Mouse (Mus musculus) heart, embryonic 12.5 days (tissue): ENCODE measurements around the gene Rap1gds1. TPM values are rescaled to one million over a fixed set of nuclear protein-coding genes. Genes with fewer than 3 reads are reported as not detected.

Source experiments
- ATAC-seq: fragments of 200-750 bp; cut with Nextera tagmentation; 2 replicates; pipeline ENCODE4 v1.8.0; 2017; ENCODE audit warnings: moderate TSS enrichment, moderate library complexity; ENCODE audit not compliant: insufficient number of reproducible peaks, low FRiP score
- H3K27ac ChIP-seq: fragments of 300-500 bp; sonication (generic); 2 replicates; pipeline ENCODE4 v1.5.1; 2016; ENCODE audit warnings: mild to moderate bottlenecking, moderate library complexity; ENCODE audit not compliant: poor library complexity, severe bottlenecking
- H3K27me3 ChIP-seq: fragments of 300-500 bp; sonication (generic); replicated peaks from 2 replicates; pipeline ENCODE4 v1.6.1; 2016; ENCODE audit warnings: mild to moderate bottlenecking, moderate library complexity
- H3K36me3 ChIP-seq: fragments of 300-500 bp; sonication (generic); 2 replicates; pipeline ENCODE4 v1.6.1; 2016; ENCODE audit warnings: mild to moderate bottlenecking, moderate library complexity
- H3K4me1 ChIP-seq: fragments of 300-500 bp; sonication (generic); replicated peaks from 2 replicates; pipeline ENCODE4 v1.6.1; 2016; ENCODE audit warnings: mild to moderate bottlenecking
- H3K4me2 ChIP-seq: fragments of 300-500 bp; sonication (generic); 2 replicates; pipeline ENCODE4 v1.6.1; 2016; ENCODE audit warnings: mild to moderate bottlenecking, moderate library complexity
- H3K4me3 ChIP-seq: fragments of 300-500 bp; sonication (generic); 2 replicates; pipeline ENCODE4 v1.5.1; 2016; ENCODE audit warnings: mild to moderate bottlenecking
- H3K9ac ChIP-seq: fragments of 300-500 bp; sonication (generic); 2 replicates; pipeline ENCODE4 v1.6.1; 2016; ENCODE audit warnings: mild to moderate bottlenecking, moderate library complexity
- H3K9me3 ChIP-seq: fragments of 300-500 bp; sonication (generic); replicated peaks from 2 replicates; pipeline ENCODE4 v1.6.1; 2016; ENCODE audit warnings: mild to moderate bottlenecking, moderate library complexity
- WGBS: fragments of 180-500 bp; shearing (Covaris S2); methylation state at CpG from one replicate; pipeline ENCODE4 v1.1.7; 2016; 5-methylcytosine and 5-hydroxymethylcytosine counted together
- polyA plus RNA-seq: library from polyadenylated mRNA; unstranded; fragments of >200 nt; fragmentation: Nextera tagmentation; extraction: Ambion mirVana; gene quantifications from 2 replicates; pipeline ENCODE4 v1.2.1, GENCODE M21; 2016

Gene Rap1gds1
- polyA plus RNA-seq, 1 experiment from 2014 or later, result 58.8 TPM

DNA sequence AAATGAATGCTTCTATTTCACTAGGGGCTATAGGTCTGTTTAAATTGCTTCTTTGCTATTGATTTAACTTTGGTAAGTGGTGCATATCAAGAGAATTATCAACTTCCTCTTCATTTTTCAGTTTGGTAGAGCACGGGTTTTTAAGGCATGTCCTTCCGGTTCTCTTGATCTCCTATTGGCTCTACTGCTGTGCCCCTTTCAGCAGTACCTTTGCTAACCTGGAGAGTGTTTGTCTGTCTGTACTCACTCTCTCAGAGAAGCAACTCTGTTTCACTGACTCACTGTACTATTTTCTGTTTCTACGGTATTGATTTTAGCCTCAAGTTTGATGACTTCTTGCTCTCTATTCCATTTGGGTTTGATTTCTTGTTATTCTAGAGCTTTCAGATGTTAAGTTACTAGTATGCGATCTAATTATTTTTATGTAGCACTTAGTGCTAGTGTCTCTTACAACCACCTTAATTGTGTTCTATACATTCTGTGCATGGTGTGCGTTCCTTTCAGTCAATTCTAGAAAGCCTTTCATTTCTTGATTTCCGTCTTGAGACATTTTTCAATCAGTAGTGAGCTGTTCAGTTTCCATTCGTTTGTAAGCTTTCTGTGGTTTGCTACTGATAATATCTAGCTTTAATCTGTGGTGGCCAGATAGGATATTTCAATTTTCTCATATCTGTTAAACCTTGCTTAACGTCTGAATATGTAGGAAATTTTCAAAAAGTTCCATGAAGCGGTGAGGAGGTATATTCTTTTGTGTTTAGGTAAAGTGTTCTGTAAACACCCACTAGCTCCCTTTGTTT, 74.7 kb downstream of the Rap1gds1 start:
- H3K4me3 ChIP-seq, result no peak overlapping the region
- no peak overlapping the region for H3K9ac ChIP-seq
- no peak for ATAC-seq
- H3K36me3 ChIP-seq, result peaks cover 26% of the 10 kb centered on the region
- H3K4me2 ChIP-seq, result no peak overlapping the region
- WGBS, result 87% methylated on average over 9 of the region's 9 CpGs
- 0 out of 2 replicates have a peak, but pooled peaks cover 3% of the 10 kb centered on the region for H3K9me3 ChIP-seq
- no peak overlapping the region for H3K27ac ChIP-seq
- H3K27me3 ChIP-seq, result no peaks in the 10 kb centered on the region
- peaks cover 3% of the 10 kb centered on the region; the same call in 1 of the 2 replicates for H3K4me1 ChIP-seq

DNA sequence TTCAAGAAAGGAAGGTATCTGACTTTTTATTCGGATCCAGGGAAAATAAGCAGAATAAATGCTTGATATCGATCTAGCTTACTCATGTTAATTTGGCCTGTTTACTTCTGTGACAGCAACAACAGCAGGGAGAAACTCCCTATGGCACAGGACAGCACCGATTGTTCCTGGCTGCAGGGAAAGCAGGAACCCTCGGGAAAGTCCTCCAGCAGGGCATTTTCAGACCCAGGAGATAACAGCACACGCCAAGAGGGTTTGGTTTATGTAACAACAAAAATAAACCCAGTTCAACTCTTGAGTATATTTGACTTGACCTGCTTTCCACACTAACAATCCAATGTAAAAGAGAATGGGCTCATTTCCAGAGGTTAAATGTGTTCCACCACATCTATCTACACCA, 81.5 kb downstream of the Rap1gds1 start:
- H3K4me2 ChIP-seq, result no peak overlapping the region
- H3K4me1 ChIP-seq, result peaks cover 10% of the 10 kb centered on the region
- H3K36me3 ChIP-seq, result peaks cover 18% of the 10 kb centered on the region
- H3K27ac ChIP-seq, result no peak overlapping the region
- H3K4me3 ChIP-seq, result no peak overlapping the region
- 0 out of 2 replicates have a peak, but pooled peaks cover 3% of the 10 kb centered on the region for H3K9me3 ChIP-seq
- H3K9ac ChIP-seq, result no peak overlapping the region
- no peak for ATAC-seq
- 52% methylated on average over 5 of the region's 5 CpGs for WGBS
- no peaks in the 10 kb centered on the region for H3K27me3 ChIP-seq

DNA sequence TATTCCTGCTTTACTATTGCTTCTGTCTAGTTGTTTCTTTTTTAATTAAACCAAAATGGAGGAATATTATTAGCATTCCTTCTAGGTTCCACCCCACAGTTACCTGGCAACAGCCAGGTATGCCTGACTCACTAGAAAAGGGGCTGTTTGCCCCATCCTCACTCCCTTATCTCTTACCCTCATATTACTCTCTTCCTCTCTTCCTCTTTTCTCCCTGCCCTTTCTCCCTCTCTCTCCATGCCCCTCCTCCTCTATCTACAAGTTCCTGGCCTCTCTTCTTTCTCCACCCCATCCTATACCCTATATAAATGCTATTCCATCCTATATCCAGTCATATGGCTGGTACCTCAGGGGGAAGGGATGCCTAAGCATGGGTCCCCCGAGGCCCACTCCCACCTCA, 83.6 kb downstream of the Rap1gds1 start:
- H3K4me2 ChIP-seq, result no peak overlapping the region
- H3K4me1 ChIP-seq, result peaks cover 10% of the 10 kb centered on the region
- WGBS, result 85% methylated on average over 1 of the region's 1 CpGs
- no peak overlapping the region for H3K9ac ChIP-seq
- no peaks in the 10 kb centered on the region for H3K27me3 ChIP-seq
- peaks cover 11% of the 10 kb centered on the region for H3K36me3 ChIP-seq
- ATAC-seq, result no peak
- H3K27ac ChIP-seq, result no peak overlapping the region
- H3K9me3 ChIP-seq, result peaks cover 4% of the 10 kb centered on the region
- no peak overlapping the region for H3K4me3 ChIP-seq

DNA sequence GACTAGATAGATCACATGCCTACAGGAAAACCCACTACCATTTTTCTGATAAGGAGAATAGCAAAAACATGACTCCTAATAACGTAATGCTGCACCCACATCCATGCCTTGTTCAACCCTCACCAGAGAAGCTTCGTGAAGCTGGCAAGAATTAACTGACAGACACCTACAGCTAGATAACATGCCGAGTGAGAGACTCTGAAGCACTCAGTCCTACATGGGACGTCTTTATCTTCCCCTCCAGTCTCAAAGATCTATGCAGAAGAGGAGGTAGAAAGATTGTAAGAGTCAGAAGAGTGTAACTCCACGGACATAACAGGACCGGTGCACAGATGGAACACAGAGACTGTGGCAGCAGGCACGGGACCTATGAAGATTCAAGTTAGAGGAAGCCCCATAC, 85.9 kb downstream of the Rap1gds1 start:
- Histone ChIP-seq H3K36me3 (peaks cover 5% of the 10 kb centered on the region), H3K4me2 (no peak overlapping the region), H3K27me3 (no peaks in the 10 kb centered on the region), H3K9ac (no peak overlapping the region), H3K4me3 (no peak overlapping the region), H3K9me3 (peaks cover 4% of the 10 kb centered on the region), H3K4me1 (peaks cover 10% of the 10 kb centered on the region), H3K27ac (no peak overlapping the region)
- WGBS, result 74% methylated on average over 7 of the region's 7 CpGs
- ATAC-seq, result no peak

DNA sequence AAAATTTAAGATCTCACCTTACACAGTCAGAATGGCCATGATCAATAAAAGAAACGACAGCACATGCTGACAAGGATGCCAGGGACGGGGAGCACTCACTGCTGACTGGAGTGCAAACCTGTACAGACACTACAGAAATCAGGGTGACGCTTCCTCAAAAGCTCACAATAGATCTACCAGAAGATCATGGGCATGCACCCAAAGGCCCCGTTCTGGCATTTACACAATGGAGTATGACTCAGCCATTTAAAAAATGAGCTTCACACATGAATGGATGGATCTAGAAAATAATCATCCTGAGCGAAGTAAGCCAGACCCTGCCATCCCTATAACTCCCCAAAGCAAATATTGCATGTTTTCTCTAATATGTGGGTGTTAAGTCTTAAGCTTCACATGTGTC, 87.0 kb downstream of the Rap1gds1 start:
- Histone ChIP-seq H3K36me3 (peaks cover 5% of the 10 kb centered on the region), H3K27me3 (no peaks in the 10 kb centered on the region), H3K4me1 (peaks cover 5% of the 10 kb centered on the region), H3K9me3 (peaks cover 4% of the 10 kb centered on the region), H3K9ac (no peak overlapping the region), H3K27ac (no peak overlapping the region), H3K4me2 (no peak overlapping the region), H3K4me3 (no peak overlapping the region)
- no peak for ATAC-seq
- WGBS, result 89% methylated on average over 5 of the region's 5 CpGs

DNA sequence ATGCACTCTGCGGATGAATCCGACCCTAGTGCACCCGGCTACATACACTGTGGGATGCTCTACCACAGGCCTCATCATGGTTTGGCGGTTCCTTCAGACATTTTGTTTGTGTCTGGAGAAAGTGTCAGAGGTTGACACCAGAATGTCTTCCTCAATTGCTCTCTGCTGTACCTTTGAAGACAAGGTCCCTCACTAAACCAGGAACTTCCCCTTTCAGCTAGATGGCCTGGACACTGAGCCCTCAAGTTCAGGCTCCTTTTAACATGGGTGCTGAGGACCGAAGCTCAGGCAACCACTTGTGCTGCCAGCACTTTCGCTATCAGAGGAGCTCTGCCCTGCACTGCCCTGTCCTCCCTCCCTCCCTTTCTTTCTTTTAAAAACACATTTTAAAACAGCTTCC, 92.8 kb downstream of the Rap1gds1 start:
- no peak overlapping the region for H3K4me2 ChIP-seq
- H3K9me3 ChIP-seq, result peaks cover 1% of the 10 kb centered on the region
- H3K27me3 ChIP-seq, result no peaks in the 10 kb centered on the region
- H3K9ac ChIP-seq, result no peak overlapping the region
- 76% methylated on average over 6 of the region's 6 CpGs for WGBS
- peaks cover 1% of the 10 kb centered on the region; the same call in 1 of the 2 replicates for H3K36me3 ChIP-seq
- H3K4me3 ChIP-seq, result no peak overlapping the region
- no peak overlapping the region for H3K27ac ChIP-seq
- ATAC-seq, result no peak
- H3K4me1 ChIP-seq, result peaks cover 2% of the 10 kb centered on the region; the same call in 1 of the 2 replicates

DNA sequence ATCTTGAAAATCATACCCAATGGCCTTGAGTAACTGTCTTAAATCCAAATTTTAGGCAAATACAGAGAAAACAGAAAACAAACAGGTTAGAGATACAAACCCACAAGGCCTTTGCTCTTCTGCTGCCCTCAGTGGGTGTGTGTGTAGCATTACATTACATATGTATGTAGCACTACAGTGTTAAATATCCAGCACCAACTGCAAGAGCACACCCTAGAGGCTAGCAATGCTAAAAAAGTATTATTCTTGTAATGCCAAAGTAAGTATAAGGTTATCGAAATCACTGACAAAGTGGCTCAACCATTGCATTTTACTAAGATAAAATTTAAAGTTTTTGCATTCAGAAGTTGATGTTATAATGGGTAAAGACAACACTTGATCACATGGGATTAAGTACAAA, 97.6 kb downstream of the Rap1gds1 start:
- H3K36me3 ChIP-seq, result peaks cover 18% of the 10 kb centered on the region
- no peak overlapping the region for H3K4me2 ChIP-seq
- 0 out of 2 replicates have a peak, but pooled peaks cover 2% of the 10 kb centered on the region for H3K4me1 ChIP-seq
- H3K4me3 ChIP-seq, result no peak overlapping the region
- no peaks in the 10 kb centered on the region for H3K9me3 ChIP-seq
- no peak for ATAC-seq
- H3K27me3 ChIP-seq, result no peaks in the 10 kb centered on the region
- no peak overlapping the region for H3K9ac ChIP-seq
- H3K27ac ChIP-seq, result no peak overlapping the region
- WGBS, result 95% methylated on average over 1 of the region's 1 CpGs

DNA sequence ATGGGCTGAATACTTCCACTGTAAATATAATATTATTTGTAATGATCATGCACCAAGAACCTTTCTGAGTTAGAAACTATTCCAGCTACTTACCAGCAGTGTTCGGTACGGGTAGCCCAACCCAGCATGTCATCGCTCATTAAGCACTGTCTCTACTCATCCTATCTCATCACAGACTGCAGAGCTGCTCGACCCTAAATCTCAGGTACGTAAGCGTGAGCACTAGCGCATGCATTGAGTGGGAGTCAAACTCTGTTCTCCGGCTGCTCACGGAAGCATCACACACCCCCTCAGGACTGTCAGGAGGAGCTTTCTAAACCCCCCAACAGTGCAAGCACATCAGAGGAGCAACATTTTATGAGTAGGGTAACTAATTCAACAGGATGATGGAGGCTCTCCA, 107.4 kb downstream of the Rap1gds1 start:
- Histone ChIP-seq H3K4me1 (no peaks in the 10 kb centered on the region), H3K4me3 (no peak overlapping the region), H3K27ac (no peak overlapping the region), H3K36me3 (peaks cover 7% of the 10 kb centered on the region), H3K9me3 (no peaks in the 10 kb centered on the region), H3K4me2 (no peak overlapping the region), H3K9ac (no peak overlapping the region), H3K27me3 (no peaks in the 10 kb centered on the region)
- no peak for ATAC-seq
- WGBS, result 79% methylated on average over 9 of the region's 9 CpGs

DNA sequence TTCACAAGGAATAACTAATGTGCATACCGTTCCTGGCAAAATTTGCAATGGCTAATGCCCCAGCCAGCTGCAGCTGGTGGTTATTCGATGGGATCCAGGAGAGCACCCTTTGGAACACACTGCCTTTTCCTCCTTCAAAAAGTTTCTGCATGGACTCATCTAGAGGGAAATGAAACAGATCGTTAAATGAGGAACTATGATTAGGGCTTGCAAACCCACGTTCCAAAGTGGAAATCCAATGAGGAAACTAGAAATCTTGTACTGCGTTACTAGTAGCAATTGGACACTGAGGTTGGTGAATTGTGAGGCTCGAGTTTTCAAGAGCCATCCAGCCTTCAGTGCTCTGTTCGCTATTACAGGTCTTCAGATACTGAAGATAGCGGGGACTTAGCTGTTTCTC, 116.5 kb downstream of the Rap1gds1 start:
- H3K4me3 ChIP-seq, result no peak overlapping the region
- peaks cover 55% of the 10 kb centered on the region for H3K36me3 ChIP-seq
- H3K4me1 ChIP-seq, result no peaks in the 10 kb centered on the region
- H3K27me3 ChIP-seq, result no peaks in the 10 kb centered on the region
- 93% methylated on average over 8 of the region's 8 CpGs for WGBS
- H3K27ac ChIP-seq, result no peak overlapping the region
- no peaks in the 10 kb centered on the region for H3K9me3 ChIP-seq
- no peak for ATAC-seq
- H3K4me2 ChIP-seq, result no peak overlapping the region
- H3K9ac ChIP-seq, result no peak overlapping the region

DNA sequence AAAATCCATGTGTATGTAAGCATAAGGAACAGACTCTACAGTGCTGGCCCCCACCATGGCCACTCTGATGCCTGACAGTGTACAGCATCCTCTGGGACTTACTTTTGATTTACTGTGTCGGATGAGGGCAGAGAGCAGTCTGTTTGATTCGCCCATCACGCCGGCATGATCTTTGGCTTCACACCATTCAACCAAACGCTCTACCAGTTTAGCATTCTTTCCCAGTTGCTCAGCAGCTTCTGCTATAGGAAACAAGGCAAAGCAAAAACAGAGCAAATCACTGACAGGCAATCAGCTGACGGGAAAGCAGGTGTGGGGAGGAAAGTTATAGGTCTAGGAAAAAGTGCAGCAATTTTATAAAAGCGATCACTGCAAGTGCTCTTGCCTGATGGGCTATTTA, 119.8 kb downstream of the Rap1gds1 start:
- Histone ChIP-seq H3K4me3 (no peak overlapping the region), H3K36me3 (peaks cover 57% of the 10 kb centered on the region), H3K4me2 (no peak overlapping the region), H3K9ac (no peak overlapping the region), H3K27ac (no peak overlapping the region), H3K27me3 (no peaks in the 10 kb centered on the region), H3K4me1 (peaks cover 3% of the 10 kb centered on the region), H3K9me3 (no peaks in the 10 kb centered on the region)
- WGBS, result 94% methylated on average over 7 of the region's 7 CpGs
- no peak for ATAC-seq

DNA sequence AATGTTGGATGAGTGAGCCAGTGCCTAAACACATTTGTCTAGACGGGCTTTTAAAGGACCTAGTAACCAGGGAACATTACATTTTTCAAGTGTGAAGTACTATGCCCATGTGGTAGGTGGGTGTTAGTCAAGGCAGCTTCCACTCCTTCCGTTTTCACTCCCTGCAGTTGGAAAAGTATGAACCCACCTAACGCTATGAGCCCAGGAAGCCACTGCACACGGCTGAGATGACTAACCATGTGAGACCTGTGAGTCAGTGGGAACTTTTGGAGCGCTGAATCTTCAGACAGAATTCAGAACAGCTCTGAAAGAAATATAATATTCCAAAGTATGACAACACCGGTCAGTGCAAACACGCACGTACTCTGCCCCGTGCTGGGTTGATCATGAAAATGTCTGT, 125.9 kb downstream of the Rap1gds1 start:
- H3K4me1 ChIP-seq, result peaks cover 12% of the 10 kb centered on the region
- H3K4me2 ChIP-seq, result no peak overlapping the region
- H3K27me3 ChIP-seq, result no peaks in the 10 kb centered on the region
- WGBS, result 91% methylated on average over 9 of the region's 9 CpGs
- H3K9me3 ChIP-seq, result 0 out of 2 replicates have a peak, but pooled peaks cover under 1% of the 10 kb centered on the region
- H3K27ac ChIP-seq, result no peak overlapping the region
- peaks cover 39% of the 10 kb centered on the region for H3K36me3 ChIP-seq
- ATAC-seq, result no peak
- H3K4me3 ChIP-seq, result no peak overlapping the region
- no peak overlapping the region for H3K9ac ChIP-seq

DNA sequence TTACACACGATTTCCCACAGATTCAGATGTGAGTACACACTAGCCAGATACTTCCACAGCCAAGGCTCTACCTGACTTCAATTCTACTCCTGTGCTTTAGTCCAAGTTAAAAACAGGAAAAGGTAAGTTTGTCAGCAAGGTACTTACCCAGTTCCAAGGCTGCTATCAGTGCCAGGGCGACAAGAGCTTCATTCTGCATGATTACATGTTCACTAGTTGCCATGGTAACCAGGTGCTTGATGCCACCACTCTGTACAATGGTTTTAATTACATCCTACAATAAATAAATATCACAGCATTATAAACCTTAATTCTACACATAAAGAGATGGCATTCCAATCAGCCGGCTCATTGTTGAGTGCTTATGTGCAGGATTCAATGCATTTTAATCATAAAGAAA, 129.5 kb downstream of the Rap1gds1 start:
- H3K27ac ChIP-seq, result no peak overlapping the region
- 0 out of 2 replicates have a peak, but pooled peaks cover 3% of the 10 kb centered on the region for H3K9me3 ChIP-seq
- peaks cover 28% of the 10 kb centered on the region for H3K36me3 ChIP-seq
- no peaks in the 10 kb centered on the region for H3K27me3 ChIP-seq
- H3K4me3 ChIP-seq, result no peak overlapping the region
- H3K4me2 ChIP-seq, result no peak overlapping the region
- peaks cover 9% of the 10 kb centered on the region for H3K4me1 ChIP-seq
- ATAC-seq, result no peak
- H3K9ac ChIP-seq, result no peak overlapping the region
- 90% methylated on average over 3 of the region's 3 CpGs for WGBS
